Mouse (Mus musculus): ENCODE measurements at regions not wholly inside any gene's neighbourhood (a gene's known extent, or its start where the extent isn't known, plus 50 kb on each side); places are given as distances from the start of the nearest gene placed in this dataset.

- no peak for TF ChIP-seq POLR2A (IDR thresholded peaks at IDR 0.05; ENCODE audit: insufficient read depth, low read depth, low read length)
- no peak for TF ChIP-seq CTCF (IDR thresholded peaks at IDR 0.05)
- TF ChIP-seq EP300 (IDR thresholded peaks at IDR 0.05; ENCODE audit: insufficient read depth, low read depth, low read length) = no peak
- no peaks in the 10 kb centered on the region for H3K4me1 ChIP-seq (ENCODE audit: control insufficient read depth, insufficient read depth, low read length)
- DNase-seq = no peak
- no peak overlapping the region for H3K9ac ChIP-seq (ENCODE audit: low read depth, low read length)
- no peaks in the 10 kb centered on the region for H3K36me3 ChIP-seq (ENCODE audit: control insufficient read depth, insufficient read depth, low read length)
- intact Hi-C loops (cut with DNase I) = no loop called here
- H3K27ac ChIP-seq = no peak overlapping the region
- no peaks in the 10 kb centered on the region for H3K79me2 ChIP-seq (replicated peaks; ENCODE audit: control insufficient read depth, insufficient read depth, low read length)
- 68% methylated on average over 1 of the region's 1 CpGs for WGBS
- H3K27me3 ChIP-seq (ENCODE audit: control insufficient read depth, insufficient read depth, low read length) = no peaks in the 10 kb centered on the region; the same call in 1 of the 2 replicates
- no peak overlapping the region for H3K4me3 ChIP-seq
Measured at GRCm38 (mm10) chr12:28958661-28959060, 207.1 kb downstream of the Eipr1 start.

GRCm38 (mm10) chr12:28969671-28970379 is 218.2 kb downstream of the Eipr1 start:
- intact Hi-C loops (cut with DNase I) = no loop called here
- no peak overlapping the region for H3K27ac ChIP-seq
- DNase-seq = no peak

DNA sequence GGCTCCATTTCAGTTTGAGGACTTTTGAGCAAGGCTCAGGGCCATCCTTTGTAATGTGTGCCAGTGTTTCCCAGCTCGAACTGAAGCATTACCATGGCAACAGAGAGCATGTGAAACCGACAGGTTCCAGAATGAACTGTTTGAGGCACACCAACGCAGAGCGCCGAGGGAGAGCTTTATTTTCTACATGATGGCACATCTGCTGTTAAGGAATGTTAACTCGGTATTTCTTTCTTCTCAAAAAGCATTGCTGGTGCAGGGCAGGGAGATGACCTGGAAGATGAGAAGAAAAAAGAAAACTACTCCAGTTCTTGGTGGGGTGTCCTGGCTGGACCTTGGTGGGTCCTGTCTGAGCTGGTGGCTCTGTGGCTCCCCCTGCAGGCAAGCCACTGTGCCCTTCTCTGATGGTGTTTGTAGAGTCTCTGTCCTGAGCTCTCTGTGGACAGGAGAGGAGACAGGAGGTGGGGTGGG is 223.0 kb downstream of the Eipr1 start:
- H3K79me2 ChIP-seq (replicated peaks; ENCODE audit: control insufficient read depth, insufficient read depth, low read length) = no peaks in the 10 kb centered on the region
- 80% methylated on average over 6 of the region's 6 CpGs for WGBS
- no peak overlapping the region for H3K4me3 ChIP-seq
- intact Hi-C loops (cut with DNase I) = no loop called here
- no peak overlapping the region for H3K9ac ChIP-seq (ENCODE audit: low read depth, low read length)
- DNase-seq = no peak
- H3K27me3 ChIP-seq (ENCODE audit: control insufficient read depth, insufficient read depth, low read length) = no peaks in the 10 kb centered on the region
- no peak overlapping the region for H3K27ac ChIP-seq
- H3K4me1 ChIP-seq (ENCODE audit: control insufficient read depth, insufficient read depth, low read length) = no peaks in the 10 kb centered on the region
- H3K36me3 ChIP-seq (ENCODE audit: control insufficient read depth, insufficient read depth, low read length) = no peaks in the 10 kb centered on the region
- TF ChIP-seq CTCF (IDR thresholded peaks at IDR 0.05) = peak; percentile 43
- TF ChIP-seq EP300 (IDR thresholded peaks at IDR 0.05; ENCODE audit: insufficient read depth, low read depth, low read length) = no peak

More at GRCm38 (mm10) chr12:28969671-28970379, 218.2 kb downstream of the Eipr1 start:
- Histone ChIP-seq H3K79me2 (replicated peaks; ENCODE audit: control insufficient read depth, insufficient read depth, low read length) (no peaks in the 10 kb centered on the region), H3K9ac (ENCODE audit: low read depth, low read length) (no peak overlapping the region), H3K27me3 (ENCODE audit: control insufficient read depth, insufficient read depth, low read length) (no peaks in the 10 kb centered on the region), H3K4me1 (ENCODE audit: control insufficient read depth, insufficient read depth, low read length) (no peaks in the 10 kb centered on the region), H3K36me3 (ENCODE audit: control insufficient read depth, insufficient read depth, low read length) (no peaks in the 10 kb centered on the region), H3K4me3 (no peak overlapping the region)
- 64% methylated on average over 2 of the region's 2 CpGs for WGBS
- TF ChIP-seq EP300 (IDR thresholded peaks at IDR 0.05; ENCODE audit: insufficient read depth, low read depth, low read length) = no peak
- no peak for TF ChIP-seq POLR2A (IDR thresholded peaks at IDR 0.05; ENCODE audit: insufficient read depth, low read depth, low read length)

DNA sequence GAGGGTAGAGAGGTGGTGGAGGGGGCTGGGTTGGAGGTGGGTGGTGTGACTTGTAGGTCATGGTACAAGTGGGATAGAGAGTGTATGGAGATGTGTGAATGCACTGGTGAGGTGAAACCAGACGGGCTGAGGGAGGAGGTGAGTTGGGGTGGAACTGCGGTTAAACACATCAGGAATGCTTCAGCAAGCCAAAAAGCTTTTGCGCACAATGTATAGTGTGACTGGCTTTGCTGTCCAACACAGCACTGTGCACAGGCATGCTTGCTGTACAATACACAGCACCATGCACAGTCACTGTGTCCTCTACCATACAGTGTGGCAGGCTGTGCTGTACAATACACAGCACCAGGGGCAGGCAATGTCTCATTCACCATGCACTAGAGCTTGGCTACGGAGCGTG is 223.6 kb downstream of the Eipr1 start:
- no peaks in the 10 kb centered on the region for H3K4me1 ChIP-seq (ENCODE audit: control insufficient read depth, insufficient read depth, low read length)
- H3K36me3 ChIP-seq (ENCODE audit: control insufficient read depth, insufficient read depth, low read length) = no peaks in the 10 kb centered on the region
- intact Hi-C loops (cut with DNase I) = no loop called here
- H3K9ac ChIP-seq (ENCODE audit: low read depth, low read length) = no peak overlapping the region
- no peak overlapping the region for H3K4me3 ChIP-seq
- H3K27me3 ChIP-seq (ENCODE audit: control insufficient read depth, insufficient read depth, low read length) = no peaks in the 10 kb centered on the region
- H3K79me2 ChIP-seq (replicated peaks; ENCODE audit: control insufficient read depth, insufficient read depth, low read length) = no peaks in the 10 kb centered on the region
- DNase-seq = no peak
- TF ChIP-seq EP300 (IDR thresholded peaks at IDR 0.05; ENCODE audit: insufficient read depth, low read depth, low read length) = no peak
- TF ChIP-seq POLR2A (IDR thresholded peaks at IDR 0.05; ENCODE audit: insufficient read depth, low read depth, low read length) = no peak
- TF ChIP-seq CTCF (IDR thresholded peaks at IDR 0.05) = no peak
- no peak overlapping the region for H3K27ac ChIP-seq
- WGBS = 93% methylated on average over 5 of the region's 5 CpGs

DNA sequence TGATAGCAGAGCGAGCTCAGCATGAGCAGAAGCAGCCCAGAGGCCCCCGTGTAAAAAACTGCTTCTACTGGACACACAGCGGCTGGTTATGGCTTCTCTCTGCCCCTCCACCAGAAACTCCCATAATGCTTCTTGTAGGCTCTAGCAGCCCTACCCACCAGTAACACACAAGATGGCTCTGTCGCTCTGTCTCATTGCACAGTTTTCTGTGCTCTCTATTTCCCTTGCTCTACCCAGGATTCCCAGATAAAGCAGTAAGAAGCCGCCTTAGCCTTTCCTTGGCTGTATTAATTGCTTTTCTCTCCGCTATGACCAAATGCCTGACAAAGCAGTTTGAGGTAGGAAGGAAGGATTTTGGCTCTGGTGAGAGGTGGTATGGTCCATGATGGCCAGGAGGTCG is 228.1 kb downstream of the Eipr1 start:
- H3K27ac ChIP-seq = no peak overlapping the region
- DNase-seq = no peak
- TF ChIP-seq POLR2A (IDR thresholded peaks at IDR 0.05; ENCODE audit: insufficient read depth, low read depth, low read length) (no peak), CTCF (IDR thresholded peaks at IDR 0.05) (no peak), EP300 (IDR thresholded peaks at IDR 0.05; ENCODE audit: insufficient read depth, low read depth, low read length) (no peak)
- no peak overlapping the region for H3K9ac ChIP-seq (ENCODE audit: low read depth, low read length)
- H3K4me1 ChIP-seq (ENCODE audit: control insufficient read depth, insufficient read depth, low read length) = no peaks in the 10 kb centered on the region
- intact Hi-C loops (cut with DNase I) = no loop called here
- no peak overlapping the region for H3K4me3 ChIP-seq
- no peaks in the 10 kb centered on the region for H3K27me3 ChIP-seq (ENCODE audit: control insufficient read depth, insufficient read depth, low read length)
- H3K79me2 ChIP-seq (replicated peaks; ENCODE audit: control insufficient read depth, insufficient read depth, low read length) = no peaks in the 10 kb centered on the region
- 68% methylated on average over 7 of the region's 7 CpGs for WGBS
- H3K36me3 ChIP-seq (ENCODE audit: control insufficient read depth, insufficient read depth, low read length) = no peaks in the 10 kb centered on the region

DNA sequence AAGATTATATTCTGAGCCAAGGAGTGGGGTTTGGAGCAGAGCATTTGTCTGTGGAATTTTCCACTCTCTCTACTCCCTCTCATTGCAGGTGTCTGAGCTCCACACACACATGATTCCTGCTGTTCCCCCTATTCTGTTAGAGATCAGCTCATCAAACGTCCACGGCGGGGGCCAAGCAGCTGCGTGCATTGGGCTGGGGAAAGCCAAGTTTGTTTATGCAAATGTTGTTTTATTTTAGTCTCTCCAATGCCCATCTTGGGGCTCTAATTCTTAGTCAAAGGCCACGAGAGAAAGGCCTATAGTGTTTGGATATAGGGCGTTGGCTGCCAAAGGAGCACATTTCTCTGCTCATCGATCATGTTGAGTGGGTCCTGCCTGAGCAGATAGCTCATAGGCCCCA is 234.6 kb downstream of the Eipr1 start:
- intact Hi-C loops (cut with DNase I) = no loop called here
- Histone ChIP-seq H3K4me3 (no peak overlapping the region), H3K27ac (no peak overlapping the region), H3K4me1 (ENCODE audit: control insufficient read depth, insufficient read depth, low read length) (no peaks in the 10 kb centered on the region), H3K36me3 (ENCODE audit: control insufficient read depth, insufficient read depth, low read length) (no peaks in the 10 kb centered on the region), H3K27me3 (ENCODE audit: control insufficient read depth, insufficient read depth, low read length) (no peaks in the 10 kb centered on the region), H3K79me2 (replicated peaks; ENCODE audit: control insufficient read depth, insufficient read depth, low read length) (no peaks in the 10 kb centered on the region), H3K9ac (ENCODE audit: low read depth, low read length) (no peak overlapping the region)
- TF ChIP-seq POLR2A (IDR thresholded peaks at IDR 0.05; ENCODE audit: insufficient read depth, low read depth, low read length) = no peak
- TF ChIP-seq EP300 (IDR thresholded peaks at IDR 0.05; ENCODE audit: insufficient read depth, low read depth, low read length) = no peak
- no peak for TF ChIP-seq CTCF (IDR thresholded peaks at IDR 0.05)
- whole genome bisulfite sequencing = 83% methylated on average over 7 of the region's 7 CpGs
- DNase-seq = no peak

All from heart, adult 2 months (tissue).